Mouse (Mus musculus): ENCODE measurements around the gene Cyb5d2. TPM values are rescaled to one million over a fixed set of nuclear protein-coding genes. Genes with fewer than 3 reads are reported as not detected.

Cyb5d2 gene
- polyA plus RNA-seq, 1 experiment = 5.6 TPM

GRCm38 (mm10) chr11:72771461-72771860 is 24.5 kb downstream of the Cyb5d2 start:
- TF ChIP-seq POLR2A (IDR thresholded peaks at IDR 0.05; ENCODE audit: borderline replicate concordance, extremely low read depth, insufficient read depth, insufficient read length, poor library complexity, severe bottlenecking) (no peak), CTCF (IDR thresholded peaks at IDR 0.05; ENCODE audit: borderline replicate concordance, extremely low read depth, insufficient read depth, insufficient read length) (no peak)
- no peak for DNase-seq (ENCODE audit: low read depth)

GRCm38 (mm10) chr11:72770816-72771215 is 25.1 kb downstream of the Cyb5d2 start:
- DNase-seq (ENCODE audit: low read depth) = no peak
- no peak for TF ChIP-seq CTCF (IDR thresholded peaks at IDR 0.05; ENCODE audit: borderline replicate concordance, extremely low read depth, insufficient read depth, insufficient read length)
- TF ChIP-seq POLR2A (IDR thresholded peaks at IDR 0.05; ENCODE audit: borderline replicate concordance, extremely low read depth, insufficient read depth, insufficient read length, poor library complexity, severe bottlenecking) = no peak

- TF ChIP-seq POLR2A (IDR thresholded peaks at IDR 0.05; ENCODE audit: borderline replicate concordance, extremely low read depth, insufficient read depth, insufficient read length, poor library complexity, severe bottlenecking) (no peak), CTCF (IDR thresholded peaks at IDR 0.05; ENCODE audit: borderline replicate concordance, extremely low read depth, insufficient read depth, insufficient read length) (no peak)
- no peak for DNase-seq (ENCODE audit: low read depth)
Measured at GRCm38 (mm10) chr11:72770324-72770723, 25.6 kb downstream of the Cyb5d2 start.

DNA sequence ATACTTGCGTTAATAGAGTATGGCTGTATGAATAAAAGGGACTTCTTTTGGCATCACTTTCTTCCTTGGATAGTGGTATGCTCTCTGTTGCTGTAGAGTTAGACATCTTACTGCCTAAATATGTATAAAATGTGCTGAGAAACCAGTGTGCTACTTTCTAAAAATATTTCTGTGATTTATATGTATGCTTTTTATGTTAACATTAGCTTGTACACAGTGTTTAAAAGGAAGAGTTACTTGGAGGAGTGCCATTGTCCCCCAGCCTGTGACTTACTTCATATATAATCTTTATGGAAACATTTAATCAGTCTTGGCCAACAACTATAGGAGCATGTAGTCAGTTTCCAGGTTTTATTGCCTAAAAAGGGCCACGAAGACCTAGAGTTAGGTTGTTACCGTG is 26.9 kb downstream of the Cyb5d2 start:
- no peak for TF ChIP-seq POLR2A (IDR thresholded peaks at IDR 0.05; ENCODE audit: borderline replicate concordance, extremely low read depth, insufficient read depth, insufficient read length, poor library complexity, severe bottlenecking)
- TF ChIP-seq CTCF (IDR thresholded peaks at IDR 0.05; ENCODE audit: borderline replicate concordance, extremely low read depth, insufficient read depth, insufficient read length) = no peak
- no peak for DNase-seq (ENCODE audit: low read depth)

DNA sequence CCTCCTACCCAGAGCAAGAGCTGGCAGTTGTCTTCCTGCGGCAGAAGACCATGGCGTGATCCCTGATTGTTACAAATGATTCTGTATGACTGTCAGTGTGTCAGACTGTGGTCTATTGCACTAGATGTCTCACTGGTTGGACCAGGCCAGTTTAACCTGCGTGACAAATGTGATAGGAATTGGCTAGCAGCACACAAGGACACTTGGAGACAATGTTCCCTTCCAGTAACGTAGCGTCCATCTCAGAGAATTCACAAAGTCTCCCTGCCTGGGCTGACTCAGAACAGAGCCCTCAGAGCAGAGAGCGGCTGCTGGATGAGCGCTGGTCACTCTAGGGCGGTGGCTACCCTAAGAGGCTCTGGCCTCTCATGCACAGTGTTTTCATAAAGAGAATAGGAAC is 28.2 kb downstream of the Cyb5d2 start:
- TF ChIP-seq POLR2A (IDR thresholded peaks at IDR 0.05; ENCODE audit: borderline replicate concordance, extremely low read depth, insufficient read depth, insufficient read length, poor library complexity, severe bottlenecking) (no peak), CTCF (IDR thresholded peaks at IDR 0.05; ENCODE audit: borderline replicate concordance, extremely low read depth, insufficient read depth, insufficient read length) (no peak)
- no peak for DNase-seq (ENCODE audit: low read depth)

GRCm38 (mm10) chr11:72764270-72764669 is 31.7 kb downstream of the Cyb5d2 start:
- no peak for TF ChIP-seq POLR2A (IDR thresholded peaks at IDR 0.05; ENCODE audit: borderline replicate concordance, extremely low read depth, insufficient read depth, insufficient read length, poor library complexity, severe bottlenecking)
- TF ChIP-seq CTCF (IDR thresholded peaks at IDR 0.05; ENCODE audit: borderline replicate concordance, extremely low read depth, insufficient read depth, insufficient read length) = no peak
- DNase-seq (ENCODE audit: low read depth) = no peak

- TF ChIP-seq POLR2A (IDR thresholded peaks at IDR 0.05; ENCODE audit: borderline replicate concordance, extremely low read depth, insufficient read depth, insufficient read length, poor library complexity, severe bottlenecking) = no peak
- no peak for TF ChIP-seq CTCF (IDR thresholded peaks at IDR 0.05; ENCODE audit: borderline replicate concordance, extremely low read depth, insufficient read depth, insufficient read length)
- no peak for DNase-seq (ENCODE audit: low read depth)
Measured at GRCm38 (mm10) chr11:72760781-72761180, 35.2 kb downstream of the Cyb5d2 start.

- TF ChIP-seq POLR2A (IDR thresholded peaks at IDR 0.05; ENCODE audit: borderline replicate concordance, extremely low read depth, insufficient read depth, insufficient read length, poor library complexity, severe bottlenecking) (no peak), CTCF (IDR thresholded peaks at IDR 0.05; ENCODE audit: borderline replicate concordance, extremely low read depth, insufficient read depth, insufficient read length) (no peak)
- no peak for DNase-seq (ENCODE audit: low read depth)
Measured at GRCm38 (mm10) chr11:72759581-72759980, 36.4 kb downstream of the Cyb5d2 start.

GRCm38 (mm10) chr11:72758316-72758715 is 37.6 kb downstream of the Cyb5d2 start:
- TF ChIP-seq POLR2A (IDR thresholded peaks at IDR 0.05; ENCODE audit: borderline replicate concordance, extremely low read depth, insufficient read depth, insufficient read length, poor library complexity, severe bottlenecking) (no peak), CTCF (IDR thresholded peaks at IDR 0.05; ENCODE audit: borderline replicate concordance, extremely low read depth, insufficient read depth, insufficient read length) (no peak)
- DNase-seq (ENCODE audit: low read depth) = no peak

DNA sequence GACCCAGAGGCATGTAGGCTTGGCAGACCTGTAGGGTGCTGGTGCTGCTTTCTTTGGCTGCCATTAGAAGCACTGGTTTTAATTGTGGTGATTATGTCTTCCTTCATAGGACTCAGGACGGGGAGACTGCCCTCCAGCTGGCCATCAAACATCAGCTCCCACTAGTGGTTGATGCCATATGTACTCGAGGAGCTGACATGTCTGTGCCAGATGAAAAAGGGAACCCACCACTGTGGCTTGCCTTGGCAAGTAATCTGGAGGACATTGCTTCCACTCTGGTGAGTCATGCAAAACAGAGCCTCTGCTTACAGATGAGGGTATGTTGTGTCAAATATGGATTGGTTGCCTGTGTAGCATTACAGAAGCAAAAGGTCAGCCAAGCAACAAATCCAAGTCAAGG is 44.0 kb downstream of the Cyb5d2 start:
- TF ChIP-seq POLR2A (IDR thresholded peaks at IDR 0.05; ENCODE audit: borderline replicate concordance, extremely low read depth, insufficient read depth, insufficient read length, poor library complexity, severe bottlenecking) (no peak), CTCF (IDR thresholded peaks at IDR 0.05; ENCODE audit: borderline replicate concordance, extremely low read depth, insufficient read depth, insufficient read length) (peak; percentile 18; the same call in 1 of the 2 replicates)
- DNase-seq (ENCODE audit: low read depth) = no peak

DNA sequence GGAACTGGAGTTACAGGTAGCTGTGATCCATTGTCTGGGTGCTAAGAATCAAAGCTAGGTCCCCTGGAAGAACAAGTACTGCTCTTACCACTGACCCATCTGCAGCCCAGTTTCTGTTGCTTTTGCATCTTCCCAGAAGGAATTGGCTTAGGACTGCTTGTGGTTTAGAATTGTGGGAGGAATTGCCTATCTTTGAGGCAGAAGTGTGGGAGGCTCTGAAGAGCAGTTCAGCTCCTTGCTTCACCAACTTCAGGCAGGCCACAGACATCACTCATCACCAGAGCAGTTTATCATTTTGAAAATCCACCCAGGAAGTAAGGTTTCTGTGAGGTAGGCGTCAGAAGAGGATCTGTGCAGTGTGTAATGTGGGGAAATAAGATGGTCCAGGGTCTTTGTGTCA is 56.9 kb downstream of the Cyb5d2 start:
- no peak for DNase-seq (ENCODE audit: low read depth)
- TF ChIP-seq POLR2A (IDR thresholded peaks at IDR 0.05; ENCODE audit: borderline replicate concordance, extremely low read depth, insufficient read depth, insufficient read length, poor library complexity, severe bottlenecking) (no peak), CTCF (IDR thresholded peaks at IDR 0.05; ENCODE audit: borderline replicate concordance, extremely low read depth, insufficient read depth, insufficient read length) (no peak)

- peak; percentile 39; the same call in 1 of the 2 replicates for TF ChIP-seq CTCF (IDR thresholded peaks at IDR 0.05; ENCODE audit: borderline replicate concordance, extremely low read depth, insufficient read depth, insufficient read length)
- DNase-seq (ENCODE audit: low read depth) = peak; percentile 17
Measured at GRCm38 (mm10) chr11:72737517-72737916, 58.4 kb downstream of the Cyb5d2 start.

- no peak for DNase-seq (ENCODE audit: low read depth)
- TF ChIP-seq POLR2A (IDR thresholded peaks at IDR 0.05; ENCODE audit: borderline replicate concordance, extremely low read depth, insufficient read depth, insufficient read length, poor library complexity, severe bottlenecking) (no peak), CTCF (IDR thresholded peaks at IDR 0.05; ENCODE audit: borderline replicate concordance, extremely low read depth, insufficient read depth, insufficient read length) (no peak)
Measured at GRCm38 (mm10) chr11:72736320-72736719, 59.6 kb downstream of the Cyb5d2 start.

Data from brain, embryonic 14.5 days (tissue).